ENCODE assay signal across 19 mouse cellular contexts in the genomic region with DNA sequence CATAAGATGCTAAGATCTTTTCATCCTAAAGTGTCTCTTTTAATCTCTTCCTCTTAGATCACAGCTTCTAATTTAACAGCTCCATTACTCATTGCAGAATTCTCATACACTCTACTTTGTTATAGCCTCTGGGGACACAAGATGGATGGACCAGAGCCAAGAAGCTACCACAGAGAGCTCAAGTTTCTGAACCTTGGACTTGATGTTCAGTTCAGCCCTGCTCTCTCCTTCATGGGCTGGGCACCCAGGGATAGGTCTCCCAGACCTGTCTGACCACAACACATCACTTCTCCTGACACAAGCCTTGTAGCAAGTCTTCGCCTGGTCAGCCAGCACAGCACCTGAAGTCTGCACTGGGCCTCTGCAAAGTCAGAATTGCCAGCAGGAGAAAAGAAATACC. TPM values are rescaled to one million over a fixed set of nuclear protein-coding genes. Genes with fewer than 3 reads are reported as not detected.
"Had no signal": no experiment of that assay in that cellular context is flagged by ENCODE, and none has a peak within 500 bp of the region (broad histone marks: within the 10 kb centered on the region; RNA-seq: fewer than 3 reads in every experiment).

No protein-coding gene starts in this region.

- H3K4me1 ChIP-seq: limb, embryonic 10.5 days; liver, embryonic 15.5 days; neural tube, embryonic 12.5 days; stomach, embryonic 15.5 days had no signal

- H3K4me2 ChIP-seq: liver, embryonic 11.5 days; liver, embryonic 15.5 days; neural tube, embryonic 12.5 days; stomach, embryonic 15.5 days had no signal

- H3K27ac ChIP-seq: hindbrain, postnatal 0 days; kidney, postnatal 0 days; limb, embryonic 10.5 days; liver, embryonic 15.5 days; midbrain, embryonic 10.5 days; neural tube, embryonic 12.5 days; stomach, embryonic 15.5 days had no signal

- H3K9me3 ChIP-seq: limb, embryonic 10.5 days; liver, embryonic 15.5 days; midbrain, embryonic 10.5 days; neural tube, embryonic 12.5 days; stomach, embryonic 15.5 days had no signal

- DNase-seq: lung, adult 2 months; lung, postnatal 36 days; midbrain, embryonic 14.5 days; spleen, adult 18-20 months; thymus, adult 2 months; thymus, postnatal 4 days had no signal

- H3K4me3 ChIP-seq: limb, embryonic 10.5 days; liver, embryonic 15.5 days; midbrain, embryonic 10.5 days; neural tube, embryonic 12.5 days; stomach, embryonic 15.5 days had no signal

- ATAC-seq: hindbrain, postnatal 0 days; lung, postnatal 0 days had no signal

- H3K27me3 ChIP-seq: liver, embryonic 15.5 days; neural tube, embryonic 12.5 days; stomach, embryonic 15.5 days had no signal

- H3K9ac ChIP-seq: liver, embryonic 15.5 days; neural tube, embryonic 12.5 days; stomach, embryonic 15.5 days had no signal

RNA-seq across cellular contexts. Expression of a gene that starts 14.5 kb away (rescaled TPM):
- total RNA-seq: hindbrain, postnatal 0 days; layer of hippocampus, postnatal 14 days; left cerebral cortex, postnatal 10 days; megakaryocyte progenitor cell, adult 5-6 weeks; neutrophil, adult 5-6 weeks had no signal
- polyA plus RNA-seq: hindbrain, postnatal 0 days; limb, embryonic 10.5 days had no signal
